Mouse (Mus musculus) liver, adult 2 months (tissue): ENCODE data around the gene Prpf18. TPM values are rescaled to one million over a fixed set of nuclear protein-coding genes. Genes with fewer than 3 reads are reported as not detected.

Experiments
- DNase-seq: peaks from one replicate; pipeline ENCODE4 v3.0.0-alpha.2; 2011; ENCODE audit warnings: low read depth, low spot score; ENCODE audit errors: extremely low read depth
- H3K27ac ChIP-seq: fragments of 200-500 bp; replicated peaks from 2 replicates; pipeline ENCODE4 v1.5.1; 2012; ENCODE audit warnings: low read depth, mild to moderate bottlenecking, control low read depth, inconsistent platforms, low read length; ENCODE audit not compliant: insufficient read depth
- H3K27me3 ChIP-seq: fragments of 200-500 bp; 2 replicates; pipeline ENCODE4 v1.6.1; 2012; ENCODE audit warnings: mild to moderate bottlenecking, moderate library complexity, low read length, inconsistent platforms; ENCODE audit not compliant: control insufficient read depth, insufficient read depth
- H3K36me3 ChIP-seq: fragments of 200-500 bp; 2 replicates; pipeline ENCODE4 v1.6.1; 2012; ENCODE audit warnings: low read length, inconsistent platforms; ENCODE audit not compliant: control insufficient read depth, insufficient read depth
- H3K4me1 ChIP-seq: fragments of 200-500 bp; 2 replicates; pipeline ENCODE4 v1.6.1; 2011; ENCODE audit warnings: low read length; ENCODE audit not compliant: control insufficient read depth, insufficient read depth
- H3K4me3 ChIP-seq: fragments of 200-500 bp; 2 replicates; pipeline ENCODE4 v1.5.1; 2011; ENCODE audit warnings: low read depth, mild to moderate bottlenecking, control low read depth, low read length, moderate library complexity; ENCODE audit not compliant: insufficient read depth
- H3K79me2 ChIP-seq: fragments of 200-500 bp; 2 replicates; pipeline ENCODE4 v1.6.1; 2012; ENCODE audit warnings: inconsistent platforms, mild to moderate bottlenecking, low read length, moderate library complexity; ENCODE audit not compliant: control insufficient read depth, insufficient read depth
- H3K9ac ChIP-seq: fragments of 200-500 bp; 2 replicates; pipeline ENCODE4 v1.6.1; 2012; ENCODE audit warnings: low read depth, mild to moderate bottlenecking, control low read depth, inconsistent platforms, low read length
- CTCF ChIP-seq: fragments of 200-500 bp; IDR thresholded peaks from 2 replicates; pipeline ENCODE4 v1.5.1; 2011; ENCODE audit warnings: low read depth, low read length, control low read depth
- POLR2A ChIP-seq: fragments of 200-500 bp; IDR thresholded peaks from 2 replicates; pipeline ENCODE4 v1.6.1; 2011; ENCODE audit warnings: low read length, control low read depth; ENCODE audit not compliant: insufficient read depth; ENCODE audit errors: extremely low read depth
- WGBS: fragments of 180-500 bp; shearing (Covaris S2); methylation state at CpG from one replicate; pipeline ENCODE4 v1.1.7; 2018; 5-methylcytosine and 5-hydroxymethylcytosine counted together
- polyA plus RNA-seq: library from polyadenylated mRNA; depleted of rRNA; stranded (reverse); fragments of >200 nt; gene quantifications from 2 replicates; pipeline ENCODE4 v1.2.3, GENCODE M21; 2012
- total RNA-seq: library from RNA; depleted of rRNA; stranded (reverse); fragments of >200 nt; gene quantifications from 2 replicates; pipeline ENCODE4 v1.2.3, GENCODE M21; 2014

Gene Prpf18
- total and polyA plus RNA-seq, 2 experiments = 7.8 to 40.9 TPM

DNA sequence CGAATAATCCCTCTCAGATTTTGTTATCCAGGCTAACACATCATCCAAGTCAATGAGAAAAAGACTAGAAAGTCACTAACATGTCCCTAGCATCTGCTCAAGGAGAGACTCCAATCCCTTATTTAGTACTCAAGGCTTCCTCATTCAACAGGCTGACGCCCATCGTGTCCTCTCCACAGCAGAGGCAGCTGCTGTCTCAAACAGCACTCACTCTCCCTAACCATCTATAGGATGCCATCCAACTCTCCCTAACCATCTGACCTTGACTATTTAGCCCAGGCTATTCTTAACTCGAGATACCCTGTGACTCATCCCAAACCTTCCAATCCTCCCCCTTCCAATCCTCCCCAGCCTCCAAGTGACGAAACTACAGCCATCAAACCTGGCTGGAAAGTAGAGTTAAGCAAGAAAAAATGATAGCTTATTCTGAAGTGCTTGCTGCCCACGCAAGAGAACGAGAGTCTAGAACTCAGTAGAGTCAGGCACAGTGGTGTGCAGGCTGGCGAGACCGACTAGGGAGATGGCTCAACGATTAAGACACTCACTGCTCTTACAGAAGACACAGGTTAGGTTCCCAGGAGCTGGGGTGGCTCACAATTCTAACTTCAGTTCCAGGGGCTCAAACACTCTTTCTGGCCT lies 21.6 kb downstream of the Prpf18 start:
- Histone ChIP-seq H3K27me3 (no peaks in the 10 kb centered on the region), H3K9ac (no peak overlapping the region), H3K27ac (no peak overlapping the region), H3K4me1 (peaks cover 2% of the 10 kb centered on the region; the same call in 1 of the 2 replicates), H3K79me2 (no peaks in the 10 kb centered on the region), H3K4me3 (no peak overlapping the region), H3K36me3 (peaks cover 31% of the 10 kb centered on the region)
- DNase-seq = no peak
- WGBS = 94% methylated on average over 10 of the region's 10 CpGs
- TF ChIP-seq POLR2A = no peak
- TF ChIP-seq CTCF = no peak

DNA sequence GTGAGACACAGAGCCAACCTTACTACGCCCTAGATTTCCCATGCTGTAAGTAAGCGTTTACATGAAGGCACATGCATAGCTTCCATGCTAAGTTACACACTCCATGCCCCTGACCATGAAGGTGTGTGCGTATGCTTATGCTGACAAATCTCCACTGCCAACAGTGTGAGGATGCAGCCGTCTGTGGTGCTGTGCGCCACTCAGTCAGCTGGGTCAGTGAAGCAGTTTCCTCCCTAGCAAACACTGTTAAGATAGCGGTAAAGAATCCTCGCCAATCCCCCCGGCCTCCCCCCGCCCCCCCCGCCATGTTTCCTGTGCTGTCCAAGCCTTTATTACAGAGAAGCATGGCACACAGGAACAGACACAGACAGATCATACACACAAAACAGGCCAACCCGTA lies 22.4 kb downstream of the Prpf18 start:
- Histone ChIP-seq H3K9ac (no peak overlapping the region), H3K4me3 (no peak overlapping the region), H3K4me1 (peaks cover 2% of the 10 kb centered on the region; the same call in 1 of the 2 replicates), H3K27ac (no peak overlapping the region), H3K27me3 (no peaks in the 10 kb centered on the region), H3K79me2 (no peaks in the 10 kb centered on the region), H3K36me3 (peaks cover 33% of the 10 kb centered on the region)
- TF ChIP-seq POLR2A (no peak), CTCF (no peak)
- 76% methylated on average over 11 of the region's 11 CpGs for WGBS
- no peak for DNase-seq

DNA sequence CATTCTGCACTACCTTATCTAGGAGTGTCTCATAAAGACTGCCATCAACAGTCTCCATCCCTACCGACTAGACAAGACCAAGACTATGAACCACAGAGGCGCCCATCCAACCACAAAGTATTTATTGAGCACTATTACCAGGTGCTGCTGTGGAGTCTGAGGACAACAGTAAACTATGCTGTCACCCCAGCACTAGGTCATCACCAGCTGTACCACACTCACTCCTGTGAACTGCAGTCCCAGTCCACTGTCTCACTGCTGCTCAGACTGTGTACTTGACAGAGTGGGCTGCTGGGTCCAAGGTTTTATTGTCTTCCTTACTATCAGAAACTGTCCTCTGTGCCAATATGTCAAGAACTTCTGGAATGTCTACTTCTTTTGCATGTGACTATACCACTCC lies 23.0 kb downstream of the Prpf18 start:
- H3K36me3 ChIP-seq = peaks cover 35% of the 10 kb centered on the region
- no peaks in the 10 kb centered on the region for H3K27me3 ChIP-seq
- H3K79me2 ChIP-seq = no peaks in the 10 kb centered on the region
- H3K9ac ChIP-seq = no peak overlapping the region
- WGBS = 95% methylated on average over 2 of the region's 2 CpGs
- H3K4me3 ChIP-seq = no peak overlapping the region
- H3K4me1 ChIP-seq = peaks cover 2% of the 10 kb centered on the region; the same call in 1 of the 2 replicates
- TF ChIP-seq POLR2A (no peak), CTCF (no peak)
- H3K27ac ChIP-seq = no peak overlapping the region
- no peak for DNase-seq

DNA sequence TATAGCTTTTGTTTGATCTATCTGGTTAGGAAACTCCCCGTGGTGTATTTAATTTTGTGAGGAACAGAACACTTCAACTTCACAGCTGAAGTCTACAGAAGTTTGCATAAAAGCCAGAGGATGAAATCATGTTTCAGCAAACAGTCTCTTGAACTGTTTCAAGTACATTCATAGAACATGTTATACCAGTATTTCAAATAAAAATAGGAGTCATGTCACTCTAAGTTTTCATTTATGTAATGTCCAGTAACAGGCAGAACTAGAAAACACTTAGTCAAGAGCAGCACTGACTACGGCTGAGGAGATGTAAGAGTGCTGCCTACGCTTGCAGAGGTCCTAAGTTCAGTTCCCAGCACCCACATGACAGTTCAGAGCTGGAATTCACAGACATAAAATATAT lies 25.0 kb downstream of the Prpf18 start:
- no peak overlapping the region for H3K9ac ChIP-seq
- H3K27me3 ChIP-seq = no peaks in the 10 kb centered on the region
- 86% methylated on average over 3 of the region's 3 CpGs for WGBS
- H3K36me3 ChIP-seq = peaks cover 29% of the 10 kb centered on the region
- peaks cover 2% of the 10 kb centered on the region; the same call in 1 of the 2 replicates for H3K4me1 ChIP-seq
- no peaks in the 10 kb centered on the region for H3K79me2 ChIP-seq
- no peak overlapping the region for H3K27ac ChIP-seq
- TF ChIP-seq POLR2A = no peak
- TF ChIP-seq CTCF = no peak
- no peak overlapping the region for H3K4me3 ChIP-seq
- DNase-seq = no peak

DNA sequence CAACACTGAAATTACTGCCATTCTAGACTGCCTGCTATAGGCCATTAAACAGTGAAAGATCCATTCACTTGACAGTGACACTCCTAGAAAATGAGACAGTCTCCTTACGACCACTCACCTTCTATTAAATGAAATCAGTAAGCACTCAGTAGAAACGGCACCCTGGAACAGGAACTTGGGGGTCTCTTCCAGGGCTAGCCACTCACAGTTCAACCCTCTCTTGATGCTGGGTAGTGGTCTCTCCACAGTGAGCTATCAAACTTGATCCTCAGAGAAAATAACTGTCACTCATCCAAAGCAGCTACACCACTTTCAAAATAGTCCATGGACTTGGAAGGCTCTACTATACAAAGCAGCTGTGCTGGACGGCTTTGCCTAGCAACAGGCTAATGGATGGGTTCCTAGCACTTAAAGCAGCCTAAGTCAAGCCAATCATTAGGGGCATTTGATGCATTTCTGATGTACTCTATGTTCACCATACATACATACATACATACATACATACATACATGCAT lies 30.4 kb downstream of the Prpf18 start:
- 81% methylated on average over 3 of the region's 3 CpGs for WGBS
- DNase-seq = no peak

More for the DNA sequence above, 30.4 kb downstream of the Prpf18 start:
- H3K4me3 ChIP-seq = no peak overlapping the region
- no peak overlapping the region for H3K9ac ChIP-seq
- H3K27me3 ChIP-seq = no peaks in the 10 kb centered on the region
- no peak overlapping the region for H3K27ac ChIP-seq
- TF ChIP-seq POLR2A (no peak), CTCF (no peak)
- no peaks in the 10 kb centered on the region for H3K79me2 ChIP-seq
- no peaks in the 10 kb centered on the region for H3K4me1 ChIP-seq
- H3K36me3 ChIP-seq = peaks cover 18% of the 10 kb centered on the region
